Mouse (Mus musculus) brain, adult 2 months (tissue): ENCODE data around the gene BC051019.
A peak's percentile ranks its signal among the peaks of the same experiment; 100 is the strongest.

Source experiments
- DNase-seq: peaks from one replicate; pipeline ENCODE4 v3.0.0; 2011; ENCODE audit warnings: low read depth, low spot score

Gene BC051019

DNA sequence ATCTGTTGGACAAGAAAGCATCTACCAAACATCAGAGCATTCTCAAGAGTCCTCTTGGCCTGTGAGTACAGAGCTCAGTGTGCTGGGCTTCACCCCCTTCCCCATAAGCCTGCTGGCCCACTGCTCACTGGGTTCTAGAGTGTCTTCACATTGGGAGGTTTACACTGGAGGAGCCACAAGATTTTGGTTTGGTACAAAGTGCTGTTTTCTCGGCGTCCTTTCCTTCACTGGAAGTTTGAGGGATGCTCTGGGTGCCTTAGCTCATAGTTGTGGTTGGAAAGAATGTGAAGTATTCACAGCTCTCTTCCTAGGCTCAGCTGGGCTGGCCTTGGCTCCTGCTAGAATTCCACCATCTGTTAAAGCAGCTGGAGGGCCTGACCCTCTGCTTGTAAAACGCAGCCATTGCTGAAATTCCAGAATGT is 14.7 kb downstream of the BC051019 start:
- peak; percentile 30 for DNase-seq

GRCm38 (mm10) chr7:109707023-109707785 is 16.4 kb downstream of the BC051019 start:
- peak; percentile 88 for DNase-seq

- no peak for DNase-seq
Measured at GRCm38 (mm10) chr7:109704461-109704860, 19.2 kb downstream of the BC051019 start.

- DNase-seq = no peak
Measured at GRCm38 (mm10) chr7:109704016-109704377, 19.7 kb downstream of the BC051019 start.

DNA sequence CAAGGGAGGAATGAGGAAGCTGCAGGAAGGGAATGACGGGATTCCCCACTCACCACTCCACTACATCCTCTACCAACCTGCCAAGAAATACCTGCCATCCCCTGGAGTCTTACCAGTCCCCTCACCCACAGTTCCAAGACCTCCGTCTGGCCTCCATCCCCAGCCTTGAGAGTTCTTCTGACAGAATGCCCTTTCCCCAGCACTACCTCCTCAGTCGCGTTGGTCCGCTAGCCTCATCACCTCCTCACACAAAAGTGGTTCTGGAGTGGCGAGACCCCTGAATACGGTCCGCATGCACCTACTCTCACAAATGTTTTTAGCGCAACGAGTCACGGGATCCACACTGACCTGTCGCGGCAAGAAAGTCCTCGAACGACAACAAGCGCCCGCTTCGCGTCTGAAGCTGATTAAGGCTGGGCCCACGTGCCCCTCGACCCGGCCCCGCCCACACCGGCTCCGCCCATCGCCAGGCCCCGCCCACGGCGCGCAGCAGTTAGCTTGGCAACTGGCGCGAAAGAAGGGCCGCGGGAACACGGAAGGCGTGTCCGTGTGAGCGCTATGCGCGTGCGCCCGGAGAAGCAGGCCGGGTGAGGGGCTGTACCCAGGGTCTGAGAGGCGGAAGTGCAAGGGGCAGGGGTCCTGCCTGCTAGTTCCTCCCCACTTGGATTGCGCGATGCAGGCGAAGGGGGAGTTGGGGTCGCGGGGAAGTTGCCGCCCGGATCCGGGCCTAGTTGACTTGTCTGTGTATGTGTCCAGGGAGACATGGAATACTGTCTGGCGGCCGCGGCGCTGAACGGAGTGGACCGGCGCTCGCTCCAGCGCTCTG is 20.2 kb downstream of the BC051019 start, which contains the start of the genes St5 and Akip1:
Gene St5, minus strand, starts transcription at position 416 of the 826 bp plus-strand sequence.
Gene Akip1, plus strand, starts transcription at position 501 of the 826 bp plus-strand sequence.
- DNase-seq = peak; percentile 92

DNA sequence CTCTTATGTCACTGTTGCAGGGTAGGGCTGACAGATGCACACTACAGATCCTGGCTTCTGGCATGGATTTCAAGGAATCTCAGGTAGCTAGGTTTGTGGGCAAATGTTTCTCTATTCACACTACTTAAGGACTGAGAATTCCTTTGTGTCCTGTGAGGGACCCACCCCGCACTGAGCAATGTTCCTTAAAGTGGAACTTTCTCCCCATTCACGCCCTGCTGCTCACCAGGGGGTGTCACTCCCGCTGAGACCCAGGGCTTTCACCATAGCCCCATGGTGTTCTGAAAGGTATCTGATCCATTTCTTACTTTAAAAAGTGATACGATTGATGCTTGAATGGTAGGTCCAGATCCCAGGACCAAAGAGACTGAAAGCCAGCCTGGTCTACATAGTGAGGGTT is 20.9 kb downstream of the BC051019 start:
- DNase-seq = no peak

DNA sequence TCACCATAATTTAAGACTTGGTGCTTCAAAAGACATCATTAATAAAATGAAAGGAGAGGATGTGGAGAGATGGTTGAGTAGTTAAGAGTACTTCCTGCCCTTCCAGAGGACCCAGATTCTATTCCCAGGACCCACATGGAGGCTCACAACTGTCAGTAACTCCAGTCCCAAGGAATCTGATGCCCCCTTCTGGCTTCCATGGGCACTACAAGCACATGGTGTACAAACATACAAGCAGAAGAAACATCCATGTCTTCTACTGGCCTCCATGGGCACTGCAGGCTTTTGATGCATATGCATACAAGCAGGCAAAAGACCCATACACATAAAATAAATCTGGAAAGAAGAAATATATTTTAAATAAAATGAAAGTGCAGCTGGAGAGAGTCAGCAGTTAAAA is 23.4 kb downstream of the BC051019 start:
- DNase-seq = no peak

- DNase-seq = no peak
Measured at GRCm38 (mm10) chr7:109695339-109695726, 28.3 kb downstream of the BC051019 start.

- no peak for DNase-seq
Measured at GRCm38 (mm10) chr7:109694576-109695338, 28.9 kb downstream of the BC051019 start.

DNA sequence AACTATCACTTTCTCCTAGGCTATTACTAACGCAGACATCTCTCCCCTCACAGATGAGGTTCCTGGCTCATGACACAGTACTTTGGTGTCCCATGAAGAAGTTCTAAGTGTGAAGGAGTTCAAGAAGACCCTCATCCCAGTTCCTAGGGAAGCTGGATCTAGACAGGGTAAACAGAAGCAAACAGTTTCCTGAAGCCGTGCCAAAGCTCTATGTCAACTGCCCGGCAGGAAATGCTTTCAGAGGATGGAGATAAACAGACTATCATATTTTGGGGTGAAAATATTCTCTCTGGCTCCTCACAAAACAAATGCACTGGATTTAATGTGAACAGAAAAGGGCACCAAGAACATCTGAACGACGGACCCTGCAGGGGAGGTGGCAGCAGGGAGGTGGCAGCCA is 32.7 kb downstream of the BC051019 start:
- no peak for DNase-seq

- DNase-seq = no peak
Measured at GRCm38 (mm10) chr7:109690101-109690500, 33.5 kb downstream of the BC051019 start.

GRCm38 (mm10) chr7:109686585-109687128 is 37.0 kb downstream of the BC051019 start:
- no peak for DNase-seq

DNA sequence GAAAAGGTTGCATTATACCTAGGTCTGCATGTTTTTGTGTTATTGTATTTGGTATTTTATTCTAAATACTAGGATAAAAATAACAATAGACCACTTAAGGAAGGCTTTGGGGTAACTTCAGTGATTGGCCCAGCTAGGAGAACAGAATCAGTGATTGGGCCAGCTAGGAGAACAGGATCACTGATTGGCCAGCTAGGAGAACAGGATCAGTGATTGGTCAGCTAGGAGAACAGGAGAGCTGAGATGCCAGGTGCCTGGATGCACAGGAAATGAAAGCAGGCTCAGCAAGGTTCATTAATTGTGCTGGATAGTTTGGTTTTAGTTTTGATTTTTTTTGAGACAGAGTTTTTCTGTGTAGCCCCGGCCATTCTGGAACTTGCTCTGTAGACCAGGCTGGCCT is 42.8 kb downstream of the BC051019 start:
- no peak for DNase-seq

DNA sequence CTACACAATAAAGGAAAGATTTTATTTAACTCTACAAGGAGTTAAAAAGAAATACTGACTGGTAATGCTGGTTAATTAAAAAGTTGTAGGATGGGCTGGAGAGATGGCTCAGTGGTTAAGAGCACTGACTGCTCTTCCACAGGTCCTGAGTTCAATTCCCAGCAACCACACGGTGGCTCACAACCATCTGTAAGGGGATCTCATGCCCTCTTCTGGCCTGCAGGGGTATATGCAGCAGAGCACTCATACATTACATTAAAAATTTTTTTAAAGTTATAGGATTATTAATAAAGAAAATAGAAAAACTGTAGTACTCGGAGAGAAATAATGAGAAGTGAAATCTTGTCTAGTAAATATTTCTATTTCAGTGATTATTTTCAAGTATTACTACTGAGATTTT is 43.4 kb downstream of the BC051019 start:
- DNase-seq = no peak

GRCm38 (mm10) chr7:109674944-109675628 is 48.6 kb downstream of the BC051019 start:
- DNase-seq = peak; percentile 31

DNA sequence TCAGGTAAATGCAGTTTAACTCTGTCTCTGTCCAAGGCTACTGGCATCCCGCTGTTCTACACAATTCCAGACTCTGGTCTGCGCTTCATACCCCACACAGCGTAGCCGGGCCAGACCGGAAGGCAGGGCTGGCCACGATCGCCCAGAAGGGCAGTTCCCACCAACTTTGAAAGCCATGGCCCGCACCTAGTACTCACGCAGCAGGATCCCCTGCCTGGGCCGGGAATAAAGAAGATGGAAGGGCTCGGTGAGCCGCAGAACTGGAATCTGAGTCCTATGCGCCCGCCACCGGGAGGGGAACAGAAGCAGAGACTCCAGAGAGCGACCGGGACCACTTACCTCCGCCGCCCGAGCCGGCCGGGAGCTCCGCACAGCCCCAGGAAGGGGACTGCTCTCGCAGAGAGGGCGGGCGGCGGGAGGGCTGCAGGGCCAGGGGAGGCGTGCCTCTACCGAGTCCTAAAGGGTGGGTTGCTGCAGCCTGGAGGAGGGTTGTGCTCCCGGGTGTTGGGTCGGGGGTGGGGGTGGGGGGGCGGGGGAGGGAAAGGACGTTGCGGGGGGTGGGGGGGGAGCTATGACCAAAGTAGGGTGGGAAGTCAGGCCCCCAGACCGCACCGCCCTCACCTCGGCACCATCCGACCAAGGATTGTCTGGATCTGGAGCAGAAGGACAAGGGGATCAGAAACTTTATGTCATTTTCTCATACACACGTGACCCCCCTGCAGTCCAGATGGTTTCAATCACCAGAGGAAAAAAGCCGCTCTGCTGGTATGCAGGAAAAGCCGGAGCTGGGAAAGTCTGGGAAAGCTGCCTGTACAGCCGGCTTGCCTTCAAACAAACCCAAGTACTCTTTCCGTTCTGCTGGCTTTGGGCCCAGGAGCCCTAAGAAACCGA is 51.8 kb downstream of the BC051019 start:
- peak; percentile 89 for DNase-seq

- no peak for DNase-seq
Measured at GRCm38 (mm10) chr7:109669426-109670170, 54.1 kb downstream of the BC051019 start.

DNA sequence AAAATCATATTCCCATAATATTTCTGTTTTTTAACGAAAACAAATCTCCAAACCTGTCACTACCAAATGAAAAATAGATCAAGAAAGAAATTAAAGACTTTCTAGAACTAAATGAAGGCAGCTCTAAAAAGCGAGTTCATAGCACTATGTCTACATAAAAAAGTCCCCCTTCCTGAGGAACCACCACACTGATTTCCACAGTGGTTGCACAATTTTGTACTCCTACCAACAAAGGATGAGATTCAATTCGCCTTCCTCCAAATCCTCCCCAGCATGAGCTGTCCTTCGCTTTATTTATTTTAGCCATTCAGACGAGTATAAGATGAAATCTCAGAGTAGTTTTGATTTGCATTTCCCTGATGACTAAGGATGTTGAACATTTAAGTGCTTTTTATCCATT is 57.0 kb downstream of the BC051019 start:
- DNase-seq = no peak

GRCm38 (mm10) chr7:109662626-109663025 is 61.0 kb downstream of the BC051019 start:
- peak; percentile 56 for DNase-seq
